Mouse (Mus musculus): ENCODE data around the gene Pes1. TPM values are rescaled to one million over a fixed set of nuclear protein-coding genes. Genes with fewer than 3 reads are reported as not detected.

Pes1 gene
- polyA plus RNA-seq (2012) = 25.5 and 78.4 TPM in 2 replicates

DNA sequence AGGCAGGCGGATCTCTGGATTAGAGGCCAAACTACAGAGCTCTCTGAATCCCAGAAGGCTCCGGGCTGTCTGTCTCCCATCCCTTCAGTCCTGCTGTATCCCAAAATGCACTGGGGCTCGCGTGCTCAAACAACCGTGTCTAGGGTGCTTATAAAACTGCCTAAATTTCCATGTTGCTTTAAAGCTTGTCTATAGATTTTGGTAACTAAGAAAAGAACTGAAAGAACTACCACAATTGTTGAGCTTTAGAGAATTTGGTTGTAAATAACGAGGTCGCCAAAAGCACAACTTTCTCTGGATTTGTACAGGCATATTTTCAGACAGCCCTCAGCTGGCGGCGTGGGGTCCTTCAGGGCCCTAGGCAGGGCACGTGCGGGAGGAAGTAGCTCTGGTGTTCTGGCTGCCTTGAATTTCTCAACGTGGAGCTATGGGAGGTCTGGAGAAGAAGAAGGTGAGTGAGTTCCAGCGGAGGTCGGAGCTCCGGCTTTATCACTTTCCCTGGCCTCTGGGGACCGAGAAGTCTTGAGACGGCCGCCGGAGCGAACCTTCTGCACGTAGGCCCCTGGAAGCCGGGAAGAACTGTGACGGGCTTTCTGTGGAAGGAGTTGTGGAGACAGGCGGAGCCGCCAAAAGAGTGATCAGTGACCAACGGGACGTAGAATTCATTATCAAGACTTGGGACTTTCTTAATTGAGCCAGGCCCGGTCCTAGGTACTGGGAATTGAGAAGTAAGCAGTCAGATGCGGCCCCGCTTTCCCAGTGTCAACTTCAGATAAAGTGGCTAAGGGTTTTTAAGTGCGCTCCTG lies at the start of gene Pes1:
TSS of gene Pes1 (plus strand) at position 366 of the 806 bp plus-strand sequence.
- no peak for TF ChIP-seq GATA1 (IDR thresholded peaks at IDR 0.05; ENCODE audit: low read length)

GRCm38 (mm10) chr11:3914109-3914840 lies 49.5 kb upstream of the Pes1 start, which contains the start of gene Slc35e4:
TSS of gene Slc35e4 (minus strand) at chr11:3914664.
- TF ChIP-seq GATA1 (IDR thresholded peaks at IDR 0.05; ENCODE audit: low read length) = no peak

DNA sequence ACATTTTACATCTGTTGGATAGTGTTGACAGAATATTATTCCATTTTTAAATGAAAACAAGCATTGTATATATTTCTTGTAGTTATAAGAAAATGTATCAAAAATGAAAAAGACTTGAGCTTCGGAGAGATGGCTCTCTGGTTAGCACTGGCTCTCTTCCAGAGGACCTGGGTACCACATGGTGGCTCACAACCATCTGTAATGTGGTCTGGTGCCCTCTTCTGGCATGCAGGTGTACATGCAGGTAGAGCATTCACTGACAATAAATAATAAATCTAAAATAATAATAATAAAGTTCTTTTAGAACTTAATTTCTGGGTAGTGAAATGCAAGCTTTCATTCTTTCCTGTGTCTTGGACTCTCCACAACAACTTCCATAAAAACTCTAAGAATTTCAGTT lies 45.0 kb upstream of the Pes1 start:
- TF ChIP-seq GATA1 (IDR thresholded peaks at IDR 0.05; ENCODE audit: low read length) = no peak

- TF ChIP-seq GATA1 (IDR thresholded peaks at IDR 0.05; ENCODE audit: low read length) = no peak
Observed at GRCm38 (mm10) chr11:3920476-3920875, 43.3 kb upstream of the Pes1 start.

DNA sequence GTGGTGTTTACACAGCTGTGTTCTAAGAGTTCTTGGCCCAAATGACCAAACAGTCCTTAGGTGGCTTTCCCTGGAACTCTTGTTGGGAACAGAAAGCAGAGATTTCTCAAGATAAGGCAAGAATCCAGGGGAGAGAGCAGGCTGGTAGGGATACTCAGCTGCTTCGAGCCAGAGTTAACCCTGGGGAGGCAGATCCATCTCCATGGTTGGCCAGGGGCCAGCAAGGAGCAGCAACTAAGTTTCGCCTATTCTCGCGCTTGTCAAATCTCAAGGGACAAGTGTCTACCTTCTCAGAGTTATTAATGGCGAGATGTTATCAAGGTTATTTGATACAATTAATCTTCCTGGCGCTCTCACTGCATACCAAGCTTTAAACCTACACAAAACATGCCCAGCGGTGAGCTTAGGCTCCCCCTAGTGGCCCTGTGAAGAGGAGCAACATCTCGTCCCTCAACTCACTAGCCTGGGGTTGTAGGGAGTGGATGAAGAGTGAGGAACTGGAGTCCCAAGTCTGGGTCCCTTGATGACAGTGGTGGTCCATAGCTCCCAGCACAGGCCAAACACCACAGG lies 42.4 kb upstream of the Pes1 start:
- no peak for TF ChIP-seq GATA1 (IDR thresholded peaks at IDR 0.05; ENCODE audit: low read length)

DNA sequence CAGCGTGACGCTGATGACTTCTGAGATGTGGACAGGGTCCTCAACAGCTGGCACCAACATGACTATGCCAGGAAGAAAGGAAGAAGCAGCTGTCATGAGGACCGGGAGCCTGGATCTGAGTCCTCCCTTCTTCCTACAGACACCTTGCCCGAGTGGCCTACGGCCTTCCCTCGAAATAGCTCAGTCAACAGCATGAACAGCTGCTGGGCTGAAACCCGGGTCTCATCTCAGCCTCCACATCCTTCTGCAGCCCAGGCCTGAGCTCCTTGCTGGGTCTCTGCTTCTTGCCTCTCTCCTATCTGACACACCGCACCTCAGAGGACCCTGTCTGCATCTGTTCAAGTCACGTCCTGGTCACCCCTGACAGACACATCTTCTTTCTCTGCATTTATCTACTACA lies 41.7 kb upstream of the Pes1 start:
- TF ChIP-seq GATA1 (IDR thresholded peaks at IDR 0.05; ENCODE audit: low read length) = no peak

- TF ChIP-seq GATA1 (IDR thresholded peaks at IDR 0.05; ENCODE audit: low read length) = no peak
Observed at GRCm38 (mm10) chr11:3922731-3923130, 41.0 kb upstream of the Pes1 start.

- TF ChIP-seq GATA1 (IDR thresholded peaks at IDR 0.05; ENCODE audit: low read length) = no peak
Observed at GRCm38 (mm10) chr11:3925916-3926315, 37.9 kb upstream of the Pes1 start.

DNA sequence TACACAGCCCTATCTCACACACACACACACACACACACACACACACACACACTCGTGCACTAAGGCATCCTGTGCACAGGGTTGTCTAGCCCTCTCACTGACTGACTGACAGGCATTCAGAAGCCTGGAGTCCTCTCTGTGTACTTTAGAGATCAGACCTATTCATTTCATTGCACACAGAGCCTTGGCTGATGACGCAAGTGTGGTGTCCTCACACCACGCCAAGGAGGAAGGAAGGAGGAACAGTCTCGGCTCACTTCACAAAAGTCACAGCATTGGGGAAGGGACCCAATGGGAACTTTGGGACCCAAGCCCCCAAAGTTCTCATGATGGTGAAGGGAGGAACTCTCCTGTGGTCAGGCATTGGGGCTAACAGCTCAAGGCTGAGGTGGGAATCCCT lies 33.8 kb upstream of the Pes1 start:
- no peak for TF ChIP-seq GATA1 (IDR thresholded peaks at IDR 0.05; ENCODE audit: low read length)

GRCm38 (mm10) chr11:3930931-3931330 lies 32.8 kb upstream of the Pes1 start:
- no peak for TF ChIP-seq GATA1 (IDR thresholded peaks at IDR 0.05; ENCODE audit: low read length)

GRCm38 (mm10) chr11:3931511-3932211 lies 32.1 kb upstream of the Pes1 start, which contains the start of gene Tcn2:
TSS of gene Tcn2 (minus strand) at chr11:3932159.
- TF ChIP-seq GATA1 (IDR thresholded peaks at IDR 0.05; ENCODE audit: low read length) = no peak

- TF ChIP-seq GATA1 (IDR thresholded peaks at IDR 0.05; ENCODE audit: low read length) = no peak
Observed at GRCm38 (mm10) chr11:3933756-3934285, 30.0 kb upstream of the Pes1 start.

- TF ChIP-seq GATA1 (IDR thresholded peaks at IDR 0.05; ENCODE audit: low read length) = no peak
Observed at GRCm38 (mm10) chr11:3935135-3935534, 28.6 kb upstream of the Pes1 start.

DNA sequence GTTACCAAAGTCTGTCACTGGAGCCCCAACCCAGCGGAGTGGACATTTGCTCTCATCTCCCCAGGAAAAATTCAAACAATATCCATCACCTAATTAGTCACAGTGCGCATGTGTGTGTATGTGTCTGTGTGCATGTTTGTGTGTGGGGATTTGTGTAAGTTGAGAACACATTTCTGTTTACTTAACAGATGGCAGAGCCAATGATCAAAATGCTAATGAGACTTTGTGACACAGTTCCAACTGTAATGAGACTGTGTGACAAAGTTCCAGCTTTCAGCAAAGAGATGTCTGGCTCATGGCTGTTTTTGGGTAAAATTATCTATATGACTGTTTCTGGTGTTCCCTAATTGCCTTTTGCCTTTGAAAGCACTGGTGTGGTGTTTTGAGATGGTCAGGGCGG lies 27.5 kb upstream of the Pes1 start:
- no peak for TF ChIP-seq GATA1 (IDR thresholded peaks at IDR 0.05; ENCODE audit: low read length)

GRCm38 (mm10) chr11:3937321-3937874 lies 26.4 kb upstream of the Pes1 start:
- no peak for TF ChIP-seq GATA1 (IDR thresholded peaks at IDR 0.05; ENCODE audit: low read length)
